Mouse (Mus musculus): ENCODE results near the gene Calm3. TPM values are rescaled to one million over a fixed set of nuclear protein-coding genes. Genes with fewer than 3 reads are reported as not detected.
A peak's percentile ranks its signal among the peaks of the same experiment; 100 is the strongest.

The Calm3 gene
- polyA plus RNA-seq, 1 experiment, result 376 TPM

DNA sequence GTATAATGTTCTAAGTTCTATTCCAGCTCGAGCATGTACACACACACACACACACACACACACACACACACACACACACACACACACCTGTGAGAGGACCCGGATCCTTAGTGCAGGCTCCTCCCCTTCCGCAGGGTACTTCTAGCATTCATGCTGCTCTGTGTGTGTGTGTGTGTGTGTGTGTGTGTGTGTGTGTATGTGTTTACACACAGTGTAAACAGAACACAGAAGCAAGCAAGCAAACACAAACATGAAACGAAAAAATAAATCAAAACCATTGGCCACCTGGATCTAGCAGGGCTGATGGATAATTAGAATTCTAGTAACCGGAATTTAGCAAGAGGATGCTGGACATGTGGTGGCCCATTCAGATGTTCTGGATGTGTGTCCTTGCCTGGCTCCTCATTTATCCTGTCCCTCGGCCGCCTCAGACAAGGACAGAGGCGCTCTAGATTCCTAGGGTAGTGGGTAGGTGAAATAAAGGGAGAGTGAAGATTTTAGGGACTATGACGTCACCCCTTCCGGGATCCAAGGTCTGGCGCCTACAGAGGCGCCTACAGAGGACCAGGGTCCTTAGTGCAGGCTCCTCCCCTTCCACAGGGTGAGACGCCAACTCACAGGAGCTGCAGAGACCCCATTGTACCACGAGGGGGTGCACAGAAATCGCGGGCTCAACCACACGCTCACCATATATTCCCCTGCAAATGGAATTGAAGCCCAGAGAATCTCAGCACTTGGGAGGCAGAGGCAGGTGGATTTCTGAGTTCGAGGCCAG lies 27.1 kb upstream of the Calm3 start:
- Histone ChIP-seq H3K4me3 (replicated peaks; ENCODE audit: control insufficient read depth, low read depth, low read length) (no peak overlapping the region), H3K4me1 (ENCODE audit: control insufficient read depth, insufficient read depth, low read length) (no peaks in the 10 kb centered on the region; the same call in 1 of the 2 replicates)
- WGBS, result 23% methylated on average over 18 of the region's 18 CpGs

DNA sequence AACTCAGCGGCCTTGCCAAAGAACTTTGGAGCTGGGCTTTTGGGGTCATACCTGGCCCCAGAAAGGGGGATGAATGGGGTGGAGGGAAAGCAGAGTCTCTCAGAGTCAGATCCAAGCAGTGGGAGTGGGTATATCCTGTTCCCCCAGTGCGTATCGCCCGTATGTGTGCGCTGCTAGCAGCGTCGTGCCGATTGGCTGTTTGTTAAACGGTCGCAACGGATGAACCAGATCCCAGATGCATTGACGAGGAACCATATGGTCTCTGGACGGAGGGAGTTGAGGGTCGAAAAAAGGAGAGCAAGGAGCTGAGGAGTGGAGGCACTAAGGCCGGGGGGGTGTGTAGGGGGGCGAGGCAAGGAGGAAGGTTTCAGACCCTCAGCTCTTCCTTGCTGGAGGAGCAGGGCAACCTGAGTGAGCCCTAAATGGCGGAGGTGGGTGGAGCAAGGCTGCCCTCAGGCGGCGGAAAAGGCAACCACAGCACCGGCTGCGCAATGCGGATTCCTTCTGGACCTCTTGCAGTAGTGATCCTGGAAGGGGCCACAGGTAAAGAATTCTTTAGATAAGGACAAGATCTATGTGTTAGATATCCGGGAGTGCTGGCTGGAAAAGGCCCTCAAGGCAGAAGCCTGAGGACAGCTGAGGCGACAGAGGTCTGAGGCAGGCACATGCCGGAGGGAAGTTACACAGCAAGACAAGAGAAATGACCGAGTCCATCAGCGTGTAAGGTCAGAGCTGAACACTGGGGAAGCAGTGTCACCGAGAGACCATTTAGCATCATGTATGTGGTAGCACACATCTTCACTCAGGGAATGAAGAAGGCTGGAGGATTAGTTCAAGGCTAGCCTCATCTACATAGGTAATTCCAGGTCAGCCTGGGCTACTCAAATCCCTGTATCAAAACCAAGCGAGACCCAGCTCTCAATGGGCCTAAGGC lies 26.3 kb upstream of the Calm3 start:
- Histone ChIP-seq H3K27ac (ENCODE audit: control insufficient read depth, insufficient read depth, low read depth, low read length, poor library complexity) (no peak overlapping the region), H3K4me1 (ENCODE audit: control insufficient read depth, insufficient read depth, low read length) (no peaks in the 10 kb centered on the region; the same call in 1 of the 2 replicates), H3K4me3 (replicated peaks; ENCODE audit: control insufficient read depth, low read depth, low read length) (peak overlapping the region; percentile 4)
- 10% methylated on average over 29 of the region's 29 CpGs for WGBS
- peak; percentile 86 for TF ChIP-seq CTCF (IDR thresholded peaks at IDR 0.05; ENCODE audit: control insufficient read depth, insufficient read depth, low read length)
- TF ChIP-seq POLR2A (IDR thresholded peaks at IDR 0.05; ENCODE audit: borderline replicate concordance, control insufficient read depth, low read depth, low read length), result 0 out of 2 replicates have a peak, but pooled peaks have one; percentile 22

More for the DNA sequence above, 27.1 kb upstream of the Calm3 start:
- TF ChIP-seq CTCF (IDR thresholded peaks at IDR 0.05; ENCODE audit: control insufficient read depth, insufficient read depth, low read length) (peak; percentile 78), POLR2A (IDR thresholded peaks at IDR 0.05; ENCODE audit: borderline replicate concordance, control insufficient read depth, low read depth, low read length) (no peak)
- no peak overlapping the region for H3K27ac ChIP-seq (ENCODE audit: control insufficient read depth, insufficient read depth, low read depth, low read length, poor library complexity)

DNA sequence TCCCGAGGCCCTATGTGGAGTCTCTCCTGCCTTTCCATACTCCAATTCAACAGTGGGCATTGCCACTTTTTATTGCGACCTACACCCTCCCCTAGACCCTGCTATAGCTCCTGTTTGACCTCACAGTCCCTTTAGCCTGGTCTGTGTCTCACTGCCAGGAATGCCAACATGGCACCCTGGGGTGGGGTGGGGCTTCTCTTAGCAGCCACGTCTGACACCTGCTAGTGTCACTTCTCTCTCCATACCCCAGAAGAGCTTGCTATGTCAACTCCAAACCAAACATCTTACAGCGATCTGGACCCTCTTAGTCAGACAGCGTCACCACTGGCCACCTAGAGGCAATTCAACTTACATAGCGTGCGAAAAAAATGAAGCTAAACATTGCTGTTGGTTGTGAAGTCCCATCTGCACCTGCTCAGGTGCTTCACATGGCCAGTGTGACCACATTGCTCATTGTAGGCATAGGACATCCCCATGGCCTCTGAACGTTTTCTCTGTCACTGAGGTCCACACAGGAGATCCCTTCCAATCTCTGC lies 25.1 kb upstream of the Calm3 start:
- 75% methylated on average over 8 of the region's 8 CpGs for WGBS
- no peak overlapping the region for H3K4me3 ChIP-seq (replicated peaks; ENCODE audit: control insufficient read depth, low read depth, low read length)
- no peaks in the 10 kb centered on the region; the same call in 1 of the 2 replicates for H3K4me1 ChIP-seq (ENCODE audit: control insufficient read depth, insufficient read depth, low read length)
- TF ChIP-seq POLR2A (IDR thresholded peaks at IDR 0.05; ENCODE audit: borderline replicate concordance, control insufficient read depth, low read depth, low read length), result no peak
- TF ChIP-seq CTCF (IDR thresholded peaks at IDR 0.05; ENCODE audit: control insufficient read depth, insufficient read depth, low read length), result no peak
- H3K27ac ChIP-seq (ENCODE audit: control insufficient read depth, insufficient read depth, low read depth, low read length, poor library complexity), result no peak overlapping the region

DNA sequence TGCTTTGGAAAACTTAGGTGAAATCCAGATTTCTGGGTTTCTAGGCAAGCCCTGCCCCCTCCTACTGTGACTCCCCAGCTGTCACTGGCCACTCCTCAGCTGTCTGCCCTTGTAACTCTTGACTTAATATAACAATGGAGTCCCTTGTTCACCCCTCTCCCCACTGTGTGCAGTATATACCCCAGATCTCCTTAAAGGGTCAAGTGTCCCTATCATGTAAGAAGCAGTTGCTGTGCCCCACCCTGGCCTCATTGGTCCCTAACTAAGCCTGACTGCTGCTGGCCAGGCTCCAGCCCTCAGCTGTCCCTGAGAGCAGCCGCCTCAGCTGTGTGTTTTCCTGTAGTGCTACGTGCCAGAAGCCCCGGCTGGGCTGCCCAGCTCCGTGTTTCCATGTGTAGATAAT lies 24.0 kb upstream of the Calm3 start:
- Histone ChIP-seq H3K4me3 (replicated peaks; ENCODE audit: control insufficient read depth, low read depth, low read length) (no peak overlapping the region), H3K4me1 (ENCODE audit: control insufficient read depth, insufficient read depth, low read length) (no peaks in the 10 kb centered on the region; the same call in 1 of the 2 replicates), H3K27ac (ENCODE audit: control insufficient read depth, insufficient read depth, low read depth, low read length, poor library complexity) (no peak overlapping the region)
- TF ChIP-seq CTCF (IDR thresholded peaks at IDR 0.05; ENCODE audit: control insufficient read depth, insufficient read depth, low read length) (no peak), POLR2A (IDR thresholded peaks at IDR 0.05; ENCODE audit: borderline replicate concordance, control insufficient read depth, low read depth, low read length) (no peak)
- WGBS, result 9% methylated on average over 4 of the region's 4 CpGs

DNA sequence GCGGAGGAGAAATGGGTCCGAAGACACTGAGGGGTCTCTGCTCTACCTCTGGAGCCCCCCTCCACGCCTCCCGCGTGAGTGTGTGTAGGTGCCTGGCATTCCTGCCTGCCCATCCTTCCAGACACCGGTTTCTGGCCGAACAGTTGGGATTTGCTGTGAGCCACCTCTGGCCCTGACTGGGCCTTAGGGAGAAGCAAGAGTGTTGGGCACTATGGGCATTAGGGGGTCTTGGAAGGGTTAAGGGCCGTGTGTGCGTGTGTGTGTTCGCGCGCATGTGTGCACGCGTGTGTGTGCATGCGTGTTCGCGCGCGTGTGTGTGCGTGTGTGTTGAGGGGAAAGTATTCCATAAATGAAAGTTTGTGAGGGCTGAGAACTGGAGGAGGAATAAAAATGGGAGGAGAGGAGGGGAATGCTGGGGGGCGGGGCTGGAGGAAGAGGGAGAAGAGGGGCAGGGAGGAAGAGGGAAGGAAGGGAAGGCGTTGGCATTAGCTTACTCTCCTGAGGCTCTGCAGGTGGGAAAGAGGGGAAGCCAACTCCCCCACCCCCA lies 23.5 kb upstream of the Calm3 start:
- TF ChIP-seq CTCF (IDR thresholded peaks at IDR 0.05; ENCODE audit: control insufficient read depth, insufficient read depth, low read length) (no peak), POLR2A (IDR thresholded peaks at IDR 0.05; ENCODE audit: borderline replicate concordance, control insufficient read depth, low read depth, low read length) (no peak)
- WGBS, result 24% methylated on average over 21 of the region's 22 CpGs
- Histone ChIP-seq H3K27ac (ENCODE audit: control insufficient read depth, insufficient read depth, low read depth, low read length, poor library complexity) (no peak overlapping the region), H3K4me3 (replicated peaks; ENCODE audit: control insufficient read depth, low read depth, low read length) (no peak overlapping the region), H3K4me1 (ENCODE audit: control insufficient read depth, insufficient read depth, low read length) (no peaks in the 10 kb centered on the region; the same call in 1 of the 2 replicates)

DNA sequence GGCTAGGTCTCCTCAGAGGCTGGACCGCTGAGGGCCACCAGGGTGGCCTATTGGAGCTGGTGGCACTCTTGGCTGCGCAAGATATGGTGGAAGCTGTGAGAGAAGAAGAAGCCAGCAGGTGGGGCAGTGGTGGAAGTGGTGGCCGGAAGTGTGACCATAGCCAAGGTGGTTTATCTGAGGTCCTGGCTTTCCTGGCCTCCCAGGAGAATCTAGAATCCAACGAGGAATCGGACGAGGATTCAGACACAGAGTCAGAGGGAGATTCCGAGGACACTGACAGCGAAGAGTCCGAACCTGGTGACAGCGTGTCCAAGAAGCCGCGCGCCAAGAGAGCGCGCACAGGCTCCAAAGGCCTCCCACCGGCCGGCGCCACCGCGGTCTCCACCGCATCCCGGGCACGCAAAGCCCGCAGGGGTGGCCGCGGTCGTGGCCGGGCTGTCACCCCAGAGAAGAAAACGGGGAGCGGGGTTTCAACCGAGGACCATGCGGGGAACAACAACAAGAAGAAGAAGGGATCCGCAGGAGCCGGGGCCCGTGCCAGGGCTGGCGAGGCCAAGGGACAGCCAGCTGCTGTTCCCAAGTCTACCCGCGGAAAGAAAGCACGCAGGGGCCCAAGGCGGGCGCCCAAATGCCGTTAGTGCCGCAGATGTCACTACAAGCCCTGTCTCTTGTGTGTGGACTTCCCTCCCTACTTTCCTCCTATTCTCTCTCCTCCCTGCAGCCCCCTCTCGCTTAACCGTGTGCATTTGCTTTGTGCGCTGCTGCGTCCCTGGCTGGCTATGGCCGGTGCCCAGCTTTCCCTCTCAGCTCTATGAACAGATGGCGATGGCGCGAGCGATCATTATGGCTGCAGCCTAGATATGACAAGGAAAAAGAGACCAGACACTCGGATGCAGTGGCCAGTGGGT lies 22.8 kb upstream of the Calm3 start:
- TF ChIP-seq CTCF (IDR thresholded peaks at IDR 0.05; ENCODE audit: control insufficient read depth, insufficient read depth, low read length) (no peak), POLR2A (IDR thresholded peaks at IDR 0.05; ENCODE audit: borderline replicate concordance, control insufficient read depth, low read depth, low read length) (no peak)
- Histone ChIP-seq H3K4me3 (replicated peaks; ENCODE audit: control insufficient read depth, low read depth, low read length) (no peak overlapping the region), H3K4me1 (ENCODE audit: control insufficient read depth, insufficient read depth, low read length) (no peaks in the 10 kb centered on the region; the same call in 1 of the 2 replicates), H3K27ac (ENCODE audit: control insufficient read depth, insufficient read depth, low read depth, low read length, poor library complexity) (no peak overlapping the region)
- WGBS, result 4% methylated on average over 53 of the region's 53 CpGs

DNA sequence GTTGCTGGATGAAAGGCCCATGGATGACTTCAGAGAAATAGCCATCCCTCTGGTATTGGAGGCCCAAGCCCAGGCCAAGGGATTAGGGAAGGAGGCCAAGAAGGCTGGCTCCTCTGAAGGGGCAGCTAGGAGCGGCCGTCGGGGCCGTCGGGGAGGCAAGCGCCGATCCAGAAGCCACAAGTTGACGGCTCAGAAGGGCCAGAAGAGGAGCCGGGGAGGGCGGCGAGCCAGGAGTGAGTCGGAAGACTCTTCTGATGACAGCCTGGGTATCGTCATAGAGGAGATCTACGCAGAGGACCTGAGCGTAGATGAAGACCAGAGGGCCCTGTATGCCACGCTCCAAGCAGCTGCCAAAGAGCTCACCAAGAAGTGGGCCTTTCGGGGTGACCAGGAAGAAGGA lies 21.5 kb upstream of the Calm3 start:
- 18% methylated on average over 17 of the region's 17 CpGs for WGBS

More for the DNA sequence above, 21.5 kb upstream of the Calm3 start:
- Histone ChIP-seq H3K27ac (ENCODE audit: control insufficient read depth, insufficient read depth, low read depth, low read length, poor library complexity) (no peak overlapping the region), H3K4me3 (replicated peaks; ENCODE audit: control insufficient read depth, low read depth, low read length) (no peak overlapping the region), H3K4me1 (ENCODE audit: control insufficient read depth, insufficient read depth, low read length) (no peaks in the 10 kb centered on the region; the same call in 1 of the 2 replicates)
- no peak for TF ChIP-seq POLR2A (IDR thresholded peaks at IDR 0.05; ENCODE audit: borderline replicate concordance, control insufficient read depth, low read depth, low read length)
- TF ChIP-seq CTCF (IDR thresholded peaks at IDR 0.05; ENCODE audit: control insufficient read depth, insufficient read depth, low read length), result no peak
